Mouse (Mus musculus): Measurements from ENCODE around the gene Fbn1. TPM values are rescaled to one million over a fixed set of nuclear protein-coding genes. Genes with fewer than 3 reads are reported as not detected.

Fbn1 gene
- polyA plus RNA-seq, 1 experiment from 2014 or later, result 28.5 TPM

GRCm38 (mm10) chr2:125433524-125433923 is 74.3 kb downstream of the Fbn1 start:
- Histone ChIP-seq H3K9ac (ENCODE audit: low read depth, low read length) (no peak overlapping the region), H3K4me1 (ENCODE audit: control insufficient read depth, insufficient read depth, low read length) (no peaks in the 10 kb centered on the region), H3K4me2 (no peak overlapping the region), H3K36me3 (ENCODE audit: control insufficient read depth, insufficient read depth, low read length) (no peaks in the 10 kb centered on the region), H3K27ac (ENCODE audit: low read depth, low read length) (0 out of 2 replicates have a peak overlapping the region, but pooled peaks have one; percentile 15), H3K9me3 (replicated peaks; ENCODE audit: control insufficient read depth, low read length) (no peaks in the 10 kb centered on the region), H3K4me3 (ENCODE audit: low read depth, low read length) (no peak overlapping the region), H3K27me3 (ENCODE audit: control insufficient read depth, insufficient read depth, low read length) (no peaks in the 10 kb centered on the region)
- no peak for ATAC-seq (replicated peaks; ENCODE audit: insufficient number of reproducible peaks, low FRiP score, low TSS enrichment)
- WGBS (ENCODE audit: insufficient replicate concordance), result 69% methylated on average over 6 of the region's 6 CpGs

- Histone ChIP-seq H3K27ac (ENCODE audit: low read depth, low read length) (no peak overlapping the region), H3K9ac (ENCODE audit: low read depth, low read length) (no peak overlapping the region), H3K4me1 (ENCODE audit: control insufficient read depth, insufficient read depth, low read length) (no peaks in the 10 kb centered on the region), H3K4me2 (no peak overlapping the region), H3K4me3 (ENCODE audit: low read depth, low read length) (no peak overlapping the region), H3K9me3 (replicated peaks; ENCODE audit: control insufficient read depth, low read length) (no peaks in the 10 kb centered on the region), H3K36me3 (ENCODE audit: control insufficient read depth, insufficient read depth, low read length) (no peaks in the 10 kb centered on the region), H3K27me3 (ENCODE audit: control insufficient read depth, insufficient read depth, low read length) (no peaks in the 10 kb centered on the region)
- 73% methylated on average over 6 of the region's 6 CpGs for WGBS (ENCODE audit: insufficient replicate concordance)
- ATAC-seq (replicated peaks; ENCODE audit: insufficient number of reproducible peaks, low FRiP score, low TSS enrichment), result no peak
Observed at GRCm38 (mm10) chr2:125431491-125431890, 76.3 kb downstream of the Fbn1 start.

GRCm38 (mm10) chr2:125428811-125429438 is 78.9 kb downstream of the Fbn1 start:
- ATAC-seq (replicated peaks; ENCODE audit: insufficient number of reproducible peaks, low FRiP score, low TSS enrichment), result no peak
- H3K4me2 ChIP-seq, result no peak overlapping the region
- WGBS (ENCODE audit: insufficient replicate concordance), result 78% methylated on average over 10 of the region's 10 CpGs
- H3K4me1 ChIP-seq (ENCODE audit: control insufficient read depth, insufficient read depth, low read length), result no peaks in the 10 kb centered on the region
- no peak overlapping the region for H3K27ac ChIP-seq (ENCODE audit: low read depth, low read length)
- H3K9me3 ChIP-seq (replicated peaks; ENCODE audit: control insufficient read depth, low read length), result no peaks in the 10 kb centered on the region
- no peak overlapping the region for H3K4me3 ChIP-seq (ENCODE audit: low read depth, low read length)
- no peak overlapping the region for H3K9ac ChIP-seq (ENCODE audit: low read depth, low read length)
- no peaks in the 10 kb centered on the region for H3K36me3 ChIP-seq (ENCODE audit: control insufficient read depth, insufficient read depth, low read length)
- H3K27me3 ChIP-seq (ENCODE audit: control insufficient read depth, insufficient read depth, low read length), result no peaks in the 10 kb centered on the region

GRCm38 (mm10) chr2:125420604-125421003 is 87.2 kb downstream of the Fbn1 start:
- Histone ChIP-seq H3K4me2 (no peak overlapping the region), H3K4me1 (ENCODE audit: control insufficient read depth, insufficient read depth, low read length) (0 out of 2 replicates have a peak, but pooled peaks cover 3% of the 10 kb centered on the region), H3K27me3 (ENCODE audit: control insufficient read depth, insufficient read depth, low read length) (no peaks in the 10 kb centered on the region), H3K36me3 (ENCODE audit: control insufficient read depth, insufficient read depth, low read length) (no peaks in the 10 kb centered on the region), H3K27ac (ENCODE audit: low read depth, low read length) (no peak overlapping the region), H3K9me3 (replicated peaks; ENCODE audit: control insufficient read depth, low read length) (no peaks in the 10 kb centered on the region), H3K4me3 (ENCODE audit: low read depth, low read length) (no peak overlapping the region), H3K9ac (ENCODE audit: low read depth, low read length) (no peak overlapping the region)
- 67% methylated on average over 9 of the region's 9 CpGs for WGBS (ENCODE audit: insufficient replicate concordance)
- ATAC-seq (replicated peaks; ENCODE audit: insufficient number of reproducible peaks, low FRiP score, low TSS enrichment), result no peak

- H3K4me1 ChIP-seq (ENCODE audit: control insufficient read depth, insufficient read depth, low read length), result 0 out of 2 replicates have a peak, but pooled peaks cover 3% of the 10 kb centered on the region
- no peak overlapping the region for H3K27ac ChIP-seq (ENCODE audit: low read depth, low read length)
- H3K4me2 ChIP-seq, result no peak overlapping the region
- ATAC-seq (replicated peaks; ENCODE audit: insufficient number of reproducible peaks, low FRiP score, low TSS enrichment), result no peak
- no peaks in the 10 kb centered on the region for H3K36me3 ChIP-seq (ENCODE audit: control insufficient read depth, insufficient read depth, low read length)
- H3K9me3 ChIP-seq (replicated peaks; ENCODE audit: control insufficient read depth, low read length), result no peaks in the 10 kb centered on the region
- no peaks in the 10 kb centered on the region for H3K27me3 ChIP-seq (ENCODE audit: control insufficient read depth, insufficient read depth, low read length)
- WGBS (ENCODE audit: insufficient replicate concordance), result 45% methylated on average over 4 of the region's 4 CpGs
- no peak overlapping the region for H3K9ac ChIP-seq (ENCODE audit: low read depth, low read length)
- H3K4me3 ChIP-seq (ENCODE audit: low read depth, low read length), result no peak overlapping the region
Observed at GRCm38 (mm10) chr2:125419681-125420080, 88.1 kb downstream of the Fbn1 start.

- Histone ChIP-seq H3K27me3 (ENCODE audit: control insufficient read depth, insufficient read depth, low read length) (no peaks in the 10 kb centered on the region), H3K27ac (ENCODE audit: low read depth, low read length) (no peak overlapping the region), H3K4me3 (ENCODE audit: low read depth, low read length) (no peak overlapping the region), H3K9me3 (replicated peaks; ENCODE audit: control insufficient read depth, low read length) (no peaks in the 10 kb centered on the region), H3K9ac (ENCODE audit: low read depth, low read length) (no peak overlapping the region), H3K36me3 (ENCODE audit: control insufficient read depth, insufficient read depth, low read length) (no peaks in the 10 kb centered on the region), H3K4me2 (no peak overlapping the region), H3K4me1 (ENCODE audit: control insufficient read depth, insufficient read depth, low read length) (0 out of 2 replicates have a peak, but pooled peaks cover 3% of the 10 kb centered on the region)
- ATAC-seq (replicated peaks; ENCODE audit: insufficient number of reproducible peaks, low FRiP score, low TSS enrichment), result no peak
- WGBS (ENCODE audit: insufficient replicate concordance), result 69% methylated on average over 4 of the region's 4 CpGs
Observed at GRCm38 (mm10) chr2:125418546-125418945, 89.2 kb downstream of the Fbn1 start.

GRCm38 (mm10) chr2:125416541-125417245 is 91.1 kb downstream of the Fbn1 start:
- ATAC-seq (replicated peaks; ENCODE audit: insufficient number of reproducible peaks, low FRiP score, low TSS enrichment), result no peak
- H3K9ac ChIP-seq (ENCODE audit: low read depth, low read length), result no peak overlapping the region
- no peak overlapping the region for H3K4me2 ChIP-seq
- peaks cover 3% of the 10 kb centered on the region; the same call in 1 of the 2 replicates for H3K4me1 ChIP-seq (ENCODE audit: control insufficient read depth, insufficient read depth, low read length)
- WGBS (ENCODE audit: insufficient replicate concordance), result 84% methylated on average over 10 of the region's 10 CpGs
- no peak overlapping the region for H3K4me3 ChIP-seq (ENCODE audit: low read depth, low read length)
- H3K27me3 ChIP-seq (ENCODE audit: control insufficient read depth, insufficient read depth, low read length), result no peaks in the 10 kb centered on the region
- H3K9me3 ChIP-seq (replicated peaks; ENCODE audit: control insufficient read depth, low read length), result no peaks in the 10 kb centered on the region
- H3K27ac ChIP-seq (ENCODE audit: low read depth, low read length), result no peak overlapping the region
- peaks cover 4% of the 10 kb centered on the region; the same call in 1 of the 2 replicates for H3K36me3 ChIP-seq (ENCODE audit: control insufficient read depth, insufficient read depth, low read length)

GRCm38 (mm10) chr2:125412351-125412750 is 95.4 kb downstream of the Fbn1 start:
- H3K4me1 ChIP-seq (ENCODE audit: control insufficient read depth, insufficient read depth, low read length), result no peaks in the 10 kb centered on the region; the same call in 1 of the 2 replicates
- H3K27me3 ChIP-seq (ENCODE audit: control insufficient read depth, insufficient read depth, low read length), result no peaks in the 10 kb centered on the region
- no peak for ATAC-seq (replicated peaks; ENCODE audit: insufficient number of reproducible peaks, low FRiP score, low TSS enrichment)
- WGBS (ENCODE audit: insufficient replicate concordance), result 83% methylated on average over 15 of the region's 15 CpGs
- H3K36me3 ChIP-seq (ENCODE audit: control insufficient read depth, insufficient read depth, low read length), result peaks cover 4% of the 10 kb centered on the region; the same call in 1 of the 2 replicates
- no peak overlapping the region for H3K9ac ChIP-seq (ENCODE audit: low read depth, low read length)
- H3K4me3 ChIP-seq (ENCODE audit: low read depth, low read length), result no peak overlapping the region
- no peak overlapping the region for H3K4me2 ChIP-seq
- no peak overlapping the region for H3K27ac ChIP-seq (ENCODE audit: low read depth, low read length)
- H3K9me3 ChIP-seq (replicated peaks; ENCODE audit: control insufficient read depth, low read length), result no peaks in the 10 kb centered on the region

Data from heart, embryonic 11.5 days (tissue).